Mouse (Mus musculus): ENCODE data around the gene Ip6k2. TPM values are rescaled to one million over a fixed set of nuclear protein-coding genes. Genes with fewer than 3 reads are reported as not detected.

Ip6k2 gene
- total and polyA plus RNA-seq, 3 experiments, result 23.6 to 28.4 (median 27.2) TPM

GRCm38 (mm10) chr9:108734626-108735025 lies 49.0 kb upstream of the Ip6k2 start:
- no peaks in the 10 kb centered on the region for H3K27me3 ChIP-seq (replicated peaks)
- no peaks in the 10 kb centered on the region for H3K79me2 ChIP-seq (replicated peaks; ENCODE audit: control insufficient read depth, extremely low read depth, insufficient read depth, poor library complexity, severe bottlenecking)
- no peak overlapping the region for H3K4me3 ChIP-seq (replicated peaks in 1 of 3; ENCODE audit: low read depth in 2 of 3, low read length in 2 of 3, poor library complexity in 1 of 3)
- peaks cover 28 to 63% of the 10 kb centered on the region in 2 experiments for H3K36me3 ChIP-seq (replicated peaks in 1 of 2; ENCODE audit: control insufficient read depth in 1 of 2, insufficient read depth in 1 of 2, low read length in 1 of 2)
- no peak overlapping the region for H3K9ac ChIP-seq (ENCODE audit: insufficient read depth, low read depth)
- H3K4me1 ChIP-seq (ENCODE audit: control insufficient read depth in 1 of 2, insufficient read depth in 2 of 2), result no peaks in the 10 kb centered on the region
- H3K27ac ChIP-seq (ENCODE audit: insufficient read depth, low read depth), result no peak overlapping the region
- in situ Hi-C loops (cut with MboI; ENCODE audit: low pct_ligation_motif_present, low pct_unique_long_range_greater_than_20kb, low sequenced_read_pairs), result no loop called here
- no peak for DNase-seq (ENCODE audit: extremely low read depth)
- dilution Hi-C loops (cut with MboI; ENCODE audit: extremely low pct_ligation_motif_present, extremely low pct_unique_long_range_greater_than_20kb, low sequenced_read_pairs), result no loop called here
- no peak overlapping the region for H3K4me2 ChIP-seq (ENCODE audit: insufficient read depth, low read depth, poor library complexity, severe bottlenecking)
- no peak for TF ChIP-seq NELFE (IDR thresholded peaks at IDR 0.05; ENCODE audit: low read depth, low read length)
- no peak for TF ChIP-seq ELF1 (IDR thresholded peaks at IDR 0.05; ENCODE audit: low read depth, low read length)
- TF ChIP-seq MAZ (IDR thresholded peaks at IDR 0.05; ENCODE audit: low read depth, low read length), result no peak
- TF ChIP-seq POLR2AphosphoS2 (IDR thresholded peaks at IDR 0.05; ENCODE audit: low read depth, low read length), result no peak
- TF ChIP-seq JUN (IDR thresholded peaks at IDR 0.05; ENCODE audit: insufficient read depth, low read depth, low read length), result no peak
- TF ChIP-seq RAD21 (IDR thresholded peaks at IDR 0.05; ENCODE audit: low read depth, low read length), result no peak
- TF ChIP-seq TCF12 (IDR thresholded peaks at IDR 0.05; ENCODE audit: low read depth, low read length), result no peak
- TF ChIP-seq MEF2A (IDR thresholded peaks at IDR 0.05; ENCODE audit: borderline replicate concordance, low read depth, low read length), result no peak
- no peak for TF ChIP-seq NRF1 (IDR thresholded peaks at IDR 0.05; ENCODE audit: low read depth, low read length)
- no peak for TF ChIP-seq UBTF (IDR thresholded peaks at IDR 0.05; ENCODE audit: low read depth, low read length)
- no peak for TF ChIP-seq PAX5 (IDR thresholded peaks at IDR 0.05; ENCODE audit: low read length)
- TF ChIP-seq EP300 (IDR thresholded peaks at IDR 0.05; ENCODE audit: low read length), result no peak
- TF ChIP-seq CTCF (conservative IDR thresholded peaks at IDR 0.05 in 1 of 2, IDR thresholded peaks at IDR 0.05 in 1 of 2; ENCODE audit: low read depth in 2 of 2, low read length in 2 of 2), result no peak
- TF ChIP-seq USF2 (conservative IDR thresholded peaks at IDR 0.05; ENCODE audit: low read depth, low read length), result no peak
- TF ChIP-seq SIN3A (IDR thresholded peaks at IDR 0.05; ENCODE audit: low read length), result no peak
- TF ChIP-seq SMC3 (IDR thresholded peaks at IDR 0.05; ENCODE audit: low read depth, low read length), result no peak
- no peak for TF ChIP-seq ZMIZ1 (IDR thresholded peaks at IDR 0.05; ENCODE audit: low read depth, low read length)
- H3K9me3 ChIP-seq (replicated peaks; ENCODE audit: low read length), result no peaks in the 10 kb centered on the region

- DNase-seq (ENCODE audit: extremely low read depth), result no peak
- no peak for TF ChIP-seq JUN (IDR thresholded peaks at IDR 0.05; ENCODE audit: insufficient read depth, low read depth, low read length)
- TF ChIP-seq TCF12 (IDR thresholded peaks at IDR 0.05; ENCODE audit: low read depth, low read length), result no peak
- no peak for TF ChIP-seq TBP (conservative IDR thresholded peaks at IDR 0.05; ENCODE audit: low read depth, low read length)
- no peak for TF ChIP-seq GABPA (IDR thresholded peaks at IDR 0.05; ENCODE audit: insufficient replicate concordance, low read depth, low read length)
- TF ChIP-seq JUND (conservative IDR thresholded peaks at IDR 0.05; ENCODE audit: low read depth, low read length), result no peak
- Histone ChIP-seq H3K4me2 (ENCODE audit: insufficient read depth, low read depth, poor library complexity, severe bottlenecking) (no peak overlapping the region), H3K4me1 (ENCODE audit: control insufficient read depth in 1 of 2, insufficient read depth in 2 of 2) (no peaks in the 10 kb centered on the region), H3K4me3 (replicated peaks in 1 of 3; ENCODE audit: low read depth in 2 of 3, low read length in 2 of 3, poor library complexity in 1 of 3) (no peak overlapping the region), H3K9ac (ENCODE audit: insufficient read depth, low read depth) (no peak overlapping the region), H3K79me2 (replicated peaks; ENCODE audit: control insufficient read depth, extremely low read depth, insufficient read depth, poor library complexity, severe bottlenecking) (no peaks in the 10 kb centered on the region), H3K36me3 (replicated peaks in 1 of 2; ENCODE audit: control insufficient read depth in 1 of 2, insufficient read depth in 1 of 2, low read length in 1 of 2) (peaks cover 32 to 68% of the 10 kb centered on the region in 2 experiments), H3K27me3 (replicated peaks) (no peaks in the 10 kb centered on the region), H3K9me3 (replicated peaks; ENCODE audit: low read length) (no peaks in the 10 kb centered on the region), H3K27ac (ENCODE audit: insufficient read depth, low read depth) (no peak overlapping the region)
- dilution Hi-C loops (cut with MboI; ENCODE audit: extremely low pct_ligation_motif_present, extremely low pct_unique_long_range_greater_than_20kb, low sequenced_read_pairs), result no loop called here
- in situ Hi-C loops (cut with MboI; ENCODE audit: low pct_ligation_motif_present, low pct_unique_long_range_greater_than_20kb, low sequenced_read_pairs), result no loop called here
These were observed 44.4 kb upstream of the Ip6k2 start for GRCm38 (mm10) chr9:108739239-108739638.
